Mouse (Mus musculus) urinary bladder, adult 18-20 months (tissue): Measurements from ENCODE around the gene Rap2a.

Experiments used
- DNase-seq, 2 experiments: peaks; one replicate each; pipeline ENCODE4 v3.0.0; 2022; ENCODE audit warnings: low spot score in 2 of 2, mixed read lengths in 2 of 2

Gene Rap2a

DNA sequence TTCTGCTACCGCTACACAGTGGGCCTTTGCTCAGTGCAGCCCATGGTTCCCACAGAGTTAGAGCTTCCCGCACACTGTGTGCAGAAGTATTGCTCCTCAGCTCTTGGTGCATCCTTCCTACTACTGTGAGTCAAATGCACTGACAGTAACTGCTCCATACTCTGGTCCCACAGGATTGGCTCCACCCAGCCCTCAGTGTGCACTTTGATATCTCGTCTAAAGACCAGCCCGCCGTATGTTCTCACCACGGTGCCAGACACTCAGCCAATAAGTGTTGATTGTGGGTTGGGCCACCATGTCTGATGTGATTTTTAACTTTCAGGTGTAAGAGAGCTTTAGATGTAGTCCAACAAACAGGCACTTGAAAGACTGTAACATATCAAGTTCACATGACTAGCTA is 21.4 kb downstream of the Rap2a start:
- DNase-seq = no peak

DNA sequence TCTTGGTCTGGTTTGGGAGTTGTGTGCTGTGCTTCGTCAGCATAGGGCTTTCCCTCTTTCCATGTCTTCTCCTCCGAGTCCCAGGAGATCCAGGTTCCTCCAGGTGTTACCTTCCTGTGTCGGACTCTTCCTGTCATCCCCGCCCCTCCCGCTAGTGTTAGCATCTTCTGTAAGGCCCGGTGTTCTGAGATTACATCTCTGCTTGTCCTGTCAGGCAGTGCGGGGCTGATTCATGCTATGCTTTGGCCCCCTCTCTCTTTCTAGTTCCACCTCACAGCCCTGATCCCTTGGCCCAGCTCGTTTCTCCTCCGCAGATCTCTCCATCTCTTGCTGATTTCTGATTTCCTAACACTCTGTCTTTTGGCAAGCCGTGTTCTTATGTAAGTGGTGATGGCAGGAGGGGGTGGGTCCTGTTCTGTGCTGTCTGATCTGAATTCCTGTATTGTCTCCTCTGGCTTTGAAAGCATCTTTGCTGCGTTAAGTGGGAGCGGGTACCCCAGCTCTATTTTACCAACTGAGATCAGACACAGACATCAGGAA is 21.8 kb downstream of the Rap2a start:
- DNase-seq = no peak

DNA sequence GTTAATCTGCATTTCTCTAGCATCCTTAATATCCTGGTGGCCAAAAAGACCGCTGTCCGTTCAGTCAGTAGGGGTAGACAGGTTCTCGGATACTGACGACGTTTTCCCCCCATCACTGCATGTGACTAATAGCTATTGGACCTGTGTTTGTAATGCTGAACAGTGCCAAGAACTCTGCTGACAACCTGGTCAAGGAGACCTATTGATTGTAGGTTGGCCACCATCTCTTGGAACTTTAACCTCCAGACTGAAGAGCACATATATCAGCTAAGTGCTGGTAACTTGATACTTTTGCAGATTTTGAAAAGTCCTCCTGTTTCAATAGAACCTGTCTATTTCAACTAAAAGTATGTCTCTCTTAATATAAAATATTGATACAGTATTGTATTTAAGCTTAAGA is 22.5 kb downstream of the Rap2a start:
- no peak for DNase-seq

DNA sequence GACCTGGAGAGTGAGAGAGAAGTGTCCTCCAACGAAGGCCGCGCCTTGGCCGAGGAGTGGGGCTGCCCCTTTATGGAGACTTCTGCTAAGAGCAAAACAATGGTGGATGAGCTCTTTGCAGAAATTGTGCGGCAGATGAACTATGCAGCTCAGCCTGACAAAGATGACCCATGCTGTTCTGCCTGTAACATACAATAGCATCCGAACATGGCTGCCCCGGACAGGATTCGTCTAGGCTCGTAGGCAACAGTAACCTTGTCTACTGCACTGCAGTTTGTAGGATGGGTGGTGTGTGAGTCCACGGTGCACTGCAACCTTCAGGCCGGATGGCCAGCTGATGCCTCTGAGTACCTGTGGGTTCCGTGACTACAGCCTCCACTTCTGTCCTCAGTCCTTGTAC is 25.4 kb downstream of the Rap2a start:
- no peak for DNase-seq

DNA sequence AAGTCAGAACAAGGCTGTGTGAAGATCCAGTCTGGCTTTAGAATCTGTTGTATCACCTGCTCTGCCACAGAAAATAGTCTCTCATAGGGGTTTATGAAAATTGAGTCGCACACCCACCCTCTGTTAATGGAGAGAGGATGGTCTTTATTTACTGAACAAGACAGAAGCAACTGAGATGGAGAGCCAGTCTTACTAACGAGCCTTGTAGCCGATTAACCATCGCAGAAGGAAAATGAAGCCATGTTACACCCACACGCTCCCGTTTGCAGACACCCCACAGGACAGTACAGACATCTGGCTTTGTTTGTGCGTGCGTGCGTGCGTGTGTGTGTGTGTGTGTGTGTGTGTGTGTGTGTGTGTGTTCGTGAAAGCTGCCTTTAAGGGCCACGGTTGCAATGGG is 26.2 kb downstream of the Rap2a start:
- DNase-seq = no peak

DNA sequence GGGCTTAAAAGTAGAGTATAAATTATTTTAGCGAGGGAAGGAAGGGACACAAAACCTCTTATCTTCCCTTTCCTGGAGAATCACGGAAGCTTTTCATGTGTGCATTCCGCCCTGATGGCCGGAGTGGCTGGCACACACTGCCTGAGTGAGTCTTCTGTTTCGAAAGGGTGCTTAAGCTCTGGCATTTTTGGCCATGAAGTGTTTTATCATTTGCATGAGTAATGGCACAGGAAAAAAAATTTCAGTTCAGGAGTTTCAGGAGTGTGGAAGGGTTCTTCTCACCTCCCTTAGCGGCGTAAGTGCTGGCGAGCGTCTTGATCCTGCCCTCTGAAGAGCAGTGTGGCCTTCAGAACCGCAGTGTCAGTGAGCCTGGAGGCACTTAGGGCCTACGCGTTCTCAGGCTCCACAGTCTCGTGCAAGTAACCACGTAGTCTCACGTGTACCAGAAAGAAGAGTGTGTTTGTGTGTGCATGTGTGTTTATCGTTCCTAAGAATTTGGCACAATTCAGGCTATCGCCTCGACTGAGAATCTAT is 26.8 kb downstream of the Rap2a start:
- DNase-seq = no peak

DNA sequence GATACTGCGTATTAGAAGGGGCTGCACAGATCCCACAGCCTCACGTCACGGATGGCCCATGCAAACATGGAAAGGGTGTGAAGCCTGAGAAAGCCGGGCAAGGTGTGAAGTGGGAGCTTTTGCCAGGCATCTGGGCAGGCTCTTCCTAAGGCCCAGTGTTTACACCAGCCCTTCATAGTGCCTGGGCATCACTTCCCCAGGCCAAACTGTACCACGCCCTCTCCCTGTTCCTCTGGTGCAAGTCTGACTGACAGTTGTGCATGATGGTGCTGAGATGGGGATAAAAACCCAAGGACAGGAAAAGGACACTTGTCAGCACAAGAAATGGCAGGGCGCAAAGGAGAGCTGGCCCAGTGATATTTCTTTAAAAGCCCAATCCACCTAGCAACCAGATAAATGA is 27.7 kb downstream of the Rap2a start:
- DNase-seq = no peak

DNA sequence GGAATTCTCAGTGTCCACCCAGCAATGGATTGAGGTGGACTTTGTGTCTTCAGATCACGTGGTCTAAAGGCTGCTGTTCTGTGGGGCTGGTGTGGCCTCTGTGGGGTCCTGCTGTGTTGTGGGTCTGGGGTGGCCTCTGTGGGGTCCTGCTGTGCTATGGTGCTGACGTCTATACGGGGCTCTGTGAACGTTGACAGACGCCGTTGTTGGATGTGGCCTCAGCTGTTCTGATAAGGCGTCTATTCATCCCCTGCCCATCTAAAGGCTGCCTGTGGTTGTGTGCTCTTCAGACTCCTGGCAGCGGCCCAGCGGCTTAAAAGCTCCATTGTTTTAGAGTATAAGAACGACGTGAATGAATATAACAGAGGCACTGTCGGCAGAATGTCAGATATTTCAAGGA is 29.3 kb downstream of the Rap2a start:
- no peak for DNase-seq

DNA sequence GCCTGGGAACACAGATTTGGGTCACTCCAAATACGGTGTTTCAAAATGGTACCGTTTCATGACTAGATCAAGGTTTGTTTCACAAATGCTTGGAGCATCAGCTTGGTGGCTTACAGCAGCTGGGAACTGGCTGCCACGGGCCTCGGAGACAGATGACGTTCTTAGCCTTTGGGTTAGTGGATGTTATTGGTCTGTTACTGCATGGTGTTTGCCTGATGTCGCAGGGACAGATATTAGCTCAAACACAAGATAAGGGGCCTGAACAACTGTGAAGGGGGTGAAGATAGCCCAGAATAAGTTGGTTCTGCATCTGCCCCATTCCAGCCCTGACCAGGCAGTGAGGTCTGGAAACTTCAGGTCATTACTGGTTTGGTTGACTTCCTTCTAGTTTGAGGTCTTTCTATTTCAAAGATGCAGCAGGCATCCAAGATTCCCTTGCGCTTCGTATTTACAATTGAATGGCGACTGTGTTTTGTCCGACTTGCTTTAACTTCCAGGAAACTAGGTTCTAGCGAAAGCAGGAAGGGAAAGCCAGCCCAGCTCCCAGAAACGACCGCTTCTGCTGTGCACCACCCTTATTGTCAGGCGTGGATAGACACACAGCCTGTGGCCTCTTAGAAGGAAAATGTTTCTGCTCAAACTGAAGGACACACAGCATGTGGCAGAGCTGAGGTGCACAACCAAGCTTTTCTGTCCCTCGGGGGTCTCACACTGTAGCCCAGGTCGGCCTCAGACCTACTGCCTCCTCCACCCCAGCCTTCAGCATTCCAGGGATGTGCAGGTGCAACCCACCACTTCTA is 30.5 kb downstream of the Rap2a start:
- DNase-seq = no peak

DNA sequence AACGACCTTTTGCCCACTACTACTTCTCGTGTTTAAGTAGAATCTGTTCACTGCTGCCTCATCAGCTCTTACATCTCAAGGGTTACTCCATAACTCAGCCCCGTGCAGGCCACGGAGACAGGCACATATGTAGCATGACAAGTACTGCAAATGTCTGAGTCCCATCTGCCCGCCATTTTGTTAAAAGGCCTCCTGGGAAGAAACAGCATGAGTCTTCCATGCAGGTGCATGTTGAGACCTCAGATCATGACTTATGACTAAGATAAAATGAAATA is 31.1 kb downstream of the Rap2a start:
- DNase-seq = no peak

DNA sequence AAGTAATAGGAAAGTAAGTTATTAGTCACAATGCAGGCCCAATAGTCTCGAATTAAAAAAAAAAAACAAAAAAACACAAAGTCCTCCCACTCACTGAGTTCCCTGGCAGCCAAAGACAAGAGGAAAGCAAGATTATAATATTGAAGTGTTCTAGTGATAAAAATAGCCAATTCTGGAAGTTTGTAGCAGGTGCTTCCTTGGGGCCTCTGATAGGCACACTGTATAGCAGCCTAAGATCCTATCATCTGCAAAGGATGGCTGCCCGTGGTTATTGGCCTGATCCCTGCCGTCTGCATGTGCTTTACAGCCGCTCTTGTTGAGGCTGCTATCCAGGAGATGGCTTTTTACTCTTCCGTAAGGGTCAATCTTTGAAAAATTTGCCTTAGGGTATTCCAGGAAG is 33.6 kb downstream of the Rap2a start:
- no peak for DNase-seq

DNA sequence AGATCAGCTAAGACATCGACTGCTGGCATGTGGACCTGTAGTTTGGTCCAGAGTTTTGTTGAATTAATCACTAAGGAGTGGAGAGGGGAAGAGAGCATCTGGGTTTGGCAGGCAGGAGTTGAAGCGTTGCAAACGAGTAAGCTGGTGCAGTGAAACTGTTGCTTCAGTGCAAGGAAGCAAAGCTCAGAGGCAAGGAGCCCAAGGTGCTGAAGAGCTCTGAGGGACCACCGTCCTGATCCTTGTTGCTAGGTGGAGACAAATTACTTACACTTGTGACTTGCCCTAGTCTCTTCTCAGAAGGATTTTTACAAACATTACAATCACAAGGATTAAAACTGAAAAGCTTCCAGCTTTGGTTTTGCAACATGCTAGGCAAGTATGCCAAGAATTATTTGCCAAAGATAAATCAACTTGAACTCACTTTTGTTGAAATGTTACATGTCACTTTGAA is 36.6 kb downstream of the Rap2a start:
- peak in 1 of 2 experiments; percentile 45 for DNase-seq

DNA sequence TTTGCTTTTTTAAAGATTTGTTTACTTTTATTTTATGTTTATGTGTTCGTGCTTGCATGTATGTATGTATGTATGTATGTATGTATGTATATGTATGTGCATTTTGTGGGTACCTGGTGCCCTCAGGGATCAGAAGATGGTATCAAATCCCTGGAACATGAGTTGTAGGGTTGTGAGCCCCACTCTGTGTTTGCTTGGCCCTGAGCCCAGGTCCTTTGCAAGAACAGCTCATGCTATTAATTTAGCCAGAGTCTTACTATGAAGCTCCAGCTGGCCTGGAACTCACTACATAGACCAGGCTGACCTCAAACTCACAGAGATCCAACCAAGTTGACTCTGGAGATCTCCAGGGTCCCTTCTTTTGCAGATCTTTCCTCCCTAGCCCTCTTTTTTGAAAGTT is 37.1 kb downstream of the Rap2a start:
- peak in 1 of 2 experiments; percentile 41 for DNase-seq

DNA sequence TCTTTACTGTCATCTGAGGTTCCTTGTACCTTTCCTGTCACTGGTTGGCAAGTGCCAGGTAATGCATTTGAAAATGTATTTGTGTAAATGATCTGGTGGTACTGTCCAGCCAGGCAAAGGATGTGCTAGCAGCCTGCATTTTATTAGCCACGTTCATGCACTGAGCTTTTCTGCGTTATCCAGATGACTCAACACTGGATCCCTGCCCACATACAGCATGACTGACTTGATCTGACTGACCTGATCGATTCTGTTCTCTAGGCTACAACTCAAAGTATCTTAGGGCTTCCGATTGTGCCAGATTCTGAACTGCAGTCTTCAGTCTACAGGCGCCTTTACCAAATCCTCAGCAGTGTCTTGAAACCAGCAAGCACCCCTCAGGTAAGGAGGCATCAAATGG is 40.5 kb downstream of the Rap2a start:
- no peak for DNase-seq

DNA sequence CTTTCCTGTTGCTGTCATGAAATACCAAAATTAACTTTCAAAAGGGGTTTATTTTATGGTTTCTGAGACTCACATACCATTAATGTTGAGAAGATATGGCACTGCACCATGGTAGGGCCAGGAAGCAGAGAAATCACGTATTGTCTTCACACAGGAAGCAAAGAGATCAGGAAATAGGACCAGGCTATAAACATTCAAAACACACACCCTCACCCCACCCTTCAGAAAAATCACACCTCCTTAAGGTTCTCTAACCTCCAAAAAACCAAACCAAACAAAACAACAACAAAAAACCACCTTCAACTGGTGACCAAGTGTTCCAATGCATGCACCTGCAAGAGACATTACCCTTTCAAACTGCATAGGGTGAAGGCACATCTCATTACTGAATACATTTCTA is 41.7 kb downstream of the Rap2a start:
- DNase-seq = no peak

DNA sequence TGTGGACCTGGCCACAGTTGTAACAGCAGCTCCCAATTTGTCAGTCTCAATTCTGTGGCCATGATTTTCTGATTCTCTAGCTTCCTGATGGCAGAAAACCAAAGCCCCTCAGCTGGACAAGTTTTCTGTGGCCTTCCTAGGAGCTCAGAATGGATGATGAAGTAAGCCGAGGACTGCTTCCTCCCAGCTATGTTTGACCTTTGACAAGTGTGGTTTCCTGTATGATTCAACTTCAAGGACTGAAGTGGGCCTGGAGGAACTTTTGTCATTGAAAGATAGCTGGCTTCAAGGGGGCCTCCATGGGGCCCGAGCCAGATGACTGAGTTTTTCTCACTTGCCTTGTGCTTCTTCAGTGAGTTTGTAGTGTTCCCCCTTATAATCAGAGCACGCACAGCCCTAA is 42.6 kb downstream of the Rap2a start:
- no peak for DNase-seq

DNA sequence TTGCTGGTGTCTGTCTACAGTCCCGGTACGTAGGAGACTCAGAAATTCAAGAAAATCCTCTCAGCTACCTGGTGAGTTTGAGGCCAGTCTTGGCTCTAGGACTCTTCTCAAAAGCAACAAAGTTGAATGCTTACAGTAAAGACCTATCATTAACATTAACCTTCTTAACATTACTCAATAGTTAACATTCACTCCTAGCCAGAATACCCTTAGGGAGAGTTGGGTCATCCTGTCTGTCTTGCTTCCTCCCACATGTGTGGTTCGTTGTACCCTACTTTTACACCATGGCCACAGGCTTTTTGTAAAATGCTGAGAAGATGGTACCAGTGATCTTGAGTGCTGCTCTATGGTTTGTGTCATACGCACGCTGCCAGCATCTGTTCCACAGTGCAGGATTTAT is 45.1 kb downstream of the Rap2a start:
- DNase-seq = no peak

DNA sequence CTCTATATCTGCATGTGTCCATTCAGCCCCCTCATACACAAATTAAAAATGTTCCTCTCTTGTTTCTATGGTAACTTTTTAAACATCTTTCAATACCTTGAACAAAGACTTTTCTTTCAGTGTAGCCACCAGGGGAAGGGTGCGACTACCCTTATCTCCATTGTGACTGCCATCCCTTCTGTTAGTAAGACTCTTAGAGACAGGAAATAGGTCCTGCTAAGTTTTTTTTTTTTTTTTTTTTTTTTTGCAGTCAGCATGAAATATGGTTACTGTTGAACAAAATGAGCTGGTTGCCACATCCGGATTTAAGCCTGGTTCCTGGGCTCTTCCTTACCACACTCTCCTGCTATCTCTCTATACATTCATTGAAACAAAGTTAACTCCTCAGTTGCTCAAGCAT is 47.4 kb downstream of the Rap2a start:
- DNase-seq = no peak

DNA sequence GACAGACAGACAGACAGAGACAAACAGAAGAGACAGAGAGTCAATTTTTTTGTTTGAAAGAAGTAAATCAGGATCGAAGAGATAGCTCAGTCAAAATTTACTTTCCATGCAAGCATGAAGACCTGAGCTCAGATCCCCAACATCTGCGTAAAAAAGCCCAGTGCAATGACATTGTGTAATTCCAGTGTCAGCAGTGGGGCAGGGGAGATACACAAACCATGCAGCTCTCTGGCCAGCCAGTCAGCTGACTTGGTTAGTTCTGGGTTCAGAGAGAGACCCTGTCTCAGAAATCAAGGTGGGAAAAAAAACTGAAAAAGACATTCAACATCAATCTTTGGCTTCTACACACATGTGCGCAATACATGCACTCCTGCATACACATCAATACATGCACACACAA is 55.1 kb downstream of the Rap2a start:
- no peak for DNase-seq

DNA sequence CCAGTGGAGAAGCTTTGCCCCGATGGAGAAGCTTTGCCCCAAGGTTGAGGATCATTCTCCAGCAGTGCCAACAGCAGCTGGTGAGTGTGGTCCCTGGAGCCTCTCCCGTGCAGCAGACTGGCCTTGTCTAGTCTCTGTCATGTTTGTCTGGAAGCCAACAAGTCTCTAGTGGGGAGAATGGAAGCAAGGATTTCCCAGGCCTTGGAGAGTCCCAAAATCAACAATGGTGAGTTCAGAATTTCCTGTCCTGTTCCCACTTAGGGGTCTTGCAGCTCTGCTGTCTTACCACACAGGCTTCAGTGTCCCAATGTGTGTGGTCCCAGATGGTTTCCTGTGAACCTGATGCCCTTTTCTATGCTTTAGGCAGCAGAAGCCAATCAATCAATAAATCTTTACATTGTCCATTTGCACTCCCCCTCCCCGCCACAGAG is 56.6 kb downstream of the Rap2a start:
- no peak for DNase-seq

DNA sequence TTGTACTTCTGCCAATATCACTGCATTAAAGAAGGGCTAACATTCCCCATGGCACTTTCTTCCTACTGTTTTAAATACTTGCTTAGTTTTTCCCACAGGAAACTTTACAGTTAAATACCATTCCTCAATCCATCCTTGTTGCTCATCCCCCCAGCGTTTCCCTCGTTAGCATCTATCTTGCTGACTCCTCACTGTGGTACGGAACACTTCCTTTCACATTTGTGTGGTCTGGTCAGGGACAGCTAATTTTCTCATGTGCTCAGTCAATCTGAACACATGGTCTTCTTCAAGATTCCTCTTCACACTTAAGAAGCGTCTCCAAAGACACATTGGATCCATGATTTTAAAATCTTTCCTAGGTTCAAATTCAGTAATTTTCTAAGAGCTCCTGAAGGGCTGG is 57.2 kb downstream of the Rap2a start:
- DNase-seq = no peak

DNA sequence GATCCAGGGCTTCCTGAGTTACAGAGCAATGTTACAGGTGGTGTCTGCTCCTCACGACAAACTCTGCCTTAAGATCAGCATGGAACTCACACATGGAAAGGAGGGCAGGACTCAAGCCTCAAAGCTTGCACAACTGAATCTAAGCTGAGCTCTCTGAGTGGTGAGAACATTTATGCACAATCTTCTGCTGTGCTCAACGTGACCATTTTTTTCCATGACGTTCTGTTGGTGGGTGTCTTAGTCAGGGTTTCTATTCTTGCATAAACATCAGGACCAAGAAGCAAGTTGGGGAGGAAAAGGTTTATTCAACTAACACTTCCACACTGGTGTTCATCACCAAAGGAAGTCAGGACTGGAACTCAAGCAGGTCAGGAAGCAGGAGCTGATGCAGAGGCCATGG is 57.7 kb downstream of the Rap2a start:
- DNase-seq = no peak

DNA sequence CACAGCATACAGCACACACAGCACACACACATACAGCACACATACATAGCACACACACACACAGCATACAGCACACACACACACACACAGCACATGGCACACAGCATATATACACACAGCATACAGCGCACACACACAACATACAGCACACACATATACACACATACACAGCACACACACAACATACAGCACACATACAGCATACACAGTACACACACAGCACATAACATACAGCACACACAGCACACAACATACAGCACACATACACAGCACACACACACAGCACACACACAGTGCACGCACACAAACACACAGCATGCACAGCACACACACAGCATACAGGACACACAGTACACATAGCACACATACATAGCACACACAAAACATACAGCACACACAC is 60.9 kb downstream of the Rap2a start:
- DNase-seq = no peak

DNA sequence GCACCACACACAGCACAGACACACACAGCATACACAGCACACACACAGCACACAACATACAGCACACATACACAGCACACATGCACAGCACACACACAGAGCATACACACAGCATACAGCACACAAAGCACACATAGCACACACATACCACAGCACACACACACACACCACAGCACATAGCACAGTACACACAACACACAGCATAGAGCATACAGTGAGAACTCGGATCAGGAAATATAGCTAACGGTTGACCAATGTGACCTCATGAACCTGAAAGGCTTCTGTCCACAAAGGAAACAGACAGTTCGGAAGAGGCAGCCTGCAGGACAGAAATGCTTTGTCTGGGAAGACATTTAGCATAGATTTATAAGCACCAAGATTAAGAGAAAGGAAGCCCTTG is 61.4 kb downstream of the Rap2a start:
- no peak for DNase-seq
